Mouse (Mus musculus) C2C12 (cell line): ENCODE data around the gene Strip2.

Source experiments
- CTCF ChIP-seq: IDR thresholded peaks from one replicate; pipeline ENCODE4 v1.5.1; 2011; ENCODE audit not compliant: control insufficient read depth, insufficient read depth, insufficient read length
- FOSL1 ChIP-seq: IDR thresholded peaks from one replicate; pipeline ENCODE4 v1.8.0; 2011; ENCODE audit warnings: mild to moderate bottlenecking, low read length; ENCODE audit not compliant: poor library complexity, insufficient read depth, severe bottlenecking
- MAX ChIP-seq: IDR thresholded peaks from one replicate; pipeline ENCODE4 v1.6.1; 2011; ENCODE audit warnings: mild to moderate bottlenecking, control low read depth
- USF1 ChIP-seq: IDR thresholded peaks from one replicate; pipeline ENCODE4 v1.6.1; 2011; ENCODE audit warnings: low read depth, mild to moderate bottlenecking, control low read depth, moderate library complexity

GRCm38 (mm10) chr6:29879579-29879978, 37.2 kb upstream of the Strip2 start:
- TF ChIP-seq CTCF: no peak
- TF ChIP-seq MAX: no peak
- TF ChIP-seq FOSL1: no peak
- no peak for TF ChIP-seq USF1
